Mouse (Mus musculus) right cerebral cortex, adult 18-20 months (tissue): ENCODE results near the gene Ces1e.

Experiments
- DNase-seq: peaks from one replicate; pipeline ENCODE4 v3.0.0; 2022; ENCODE audit warnings: mixed read lengths

The Ces1e gene

GRCm38 (mm10) chr8:93174554-93174953 lies 54.9 kb downstream of the Ces1e start:
- no peak for DNase-seq

DNA sequence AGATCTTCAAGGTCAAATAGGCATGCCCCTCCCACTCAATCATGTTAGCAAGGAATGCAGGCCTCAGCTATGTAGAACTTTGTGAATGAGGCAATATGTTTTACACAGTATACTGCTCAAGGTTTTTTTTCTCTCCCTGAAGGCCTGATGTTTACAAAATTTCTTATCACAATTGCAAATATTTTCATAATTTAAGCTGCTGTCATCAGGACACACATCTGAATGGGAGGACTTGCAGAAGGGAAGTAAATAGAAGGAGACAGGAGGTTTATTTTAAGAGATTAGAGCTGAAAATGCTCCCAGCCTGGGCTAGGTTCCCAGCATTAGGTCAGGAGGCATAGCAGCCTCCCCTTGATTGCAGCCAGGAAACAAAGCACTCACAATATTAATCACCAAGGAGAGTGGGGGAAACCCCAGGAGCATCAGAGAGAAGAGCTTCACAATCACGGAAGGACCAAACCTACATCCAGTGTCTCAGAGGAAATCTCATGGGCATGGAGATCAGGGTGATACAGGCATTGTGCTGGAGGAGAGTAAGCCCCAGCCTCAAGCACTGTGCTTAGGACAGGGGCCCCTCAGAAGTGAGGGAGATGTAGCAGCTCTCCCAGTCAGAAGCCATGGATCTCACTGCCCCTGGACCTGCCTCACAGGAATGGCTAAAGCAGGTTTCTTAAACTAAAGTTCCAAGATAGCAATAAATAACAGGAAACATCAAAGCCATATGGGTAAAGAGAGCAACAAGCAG lies 57.4 kb downstream of the Ces1e start:
- no peak for DNase-seq

DNA sequence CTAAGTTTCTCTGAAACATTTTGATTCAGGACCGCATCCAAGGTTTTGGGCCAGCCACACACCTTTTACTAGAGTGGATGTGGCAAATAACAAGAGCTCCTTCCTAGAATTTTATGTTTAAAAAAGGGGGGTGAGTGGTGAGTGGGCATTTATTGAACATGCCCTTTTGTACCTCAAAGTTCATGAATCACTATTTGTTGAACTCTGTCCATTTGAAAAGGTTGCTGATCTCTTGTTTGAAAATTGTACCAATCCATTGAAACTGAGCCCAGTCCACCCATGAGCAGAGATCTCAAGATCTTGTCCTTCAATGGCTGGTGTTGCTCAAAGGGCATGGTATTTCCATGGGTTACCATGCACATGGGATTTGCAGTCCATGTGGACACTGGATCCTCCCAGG lies 66.1 kb downstream of the Ces1e start:
- DNase-seq: no peak

- DNase-seq: no peak
These were observed 78.0 kb downstream of the Ces1e start for GRCm38 (mm10) chr8:93151401-93151800.
